Mouse (Mus musculus) thymus, adult 2 months (tissue): ENCODE results near the gene Ephb1. TPM values are rescaled to one million over a fixed set of nuclear protein-coding genes. Genes with fewer than 3 reads are reported as not detected.

Experiments
- DNase-seq: peaks from one replicate; pipeline ENCODE4 v3.0.0; 2021
- H3K27ac ChIP-seq: fragments of 200-500 bp; 2 replicates; pipeline ENCODE4 v1.5.1; 2012; ENCODE audit warnings: low read length, control low read depth; ENCODE audit not compliant: control insufficient read depth, insufficient read depth
- H3K27me3 ChIP-seq: fragments of 200-500 bp; 2 replicates; pipeline ENCODE4 v1.6.1; 2012; ENCODE audit warnings: mild to moderate bottlenecking, low read length, moderate library complexity, mixed read lengths; ENCODE audit not compliant: control insufficient read depth, insufficient read depth
- H3K36me3 ChIP-seq: fragments of 200-500 bp; 2 replicates; pipeline ENCODE4 v1.6.1; 2012; ENCODE audit warnings: mild to moderate bottlenecking, low read length, moderate library complexity; ENCODE audit not compliant: control insufficient read depth, insufficient read depth
- H3K4me1 ChIP-seq: fragments of 200-500 bp; replicated peaks from 2 replicates; pipeline ENCODE4 v1.6.1; 2012; ENCODE audit warnings: low read length; ENCODE audit not compliant: control insufficient read depth, insufficient read depth
- H3K4me3 ChIP-seq: fragments of 200-500 bp; 2 replicates; pipeline ENCODE4 v1.5.1; 2012; ENCODE audit warnings: mild to moderate bottlenecking, low read length, control low read depth, moderate library complexity; ENCODE audit not compliant: control insufficient read depth, insufficient read depth
- CTCF ChIP-seq: fragments of 200-500 bp; IDR thresholded peaks from 2 replicates; pipeline ENCODE4 v1.5.1; 2012; ENCODE audit warnings: mild to moderate bottlenecking, control low read depth, low read length, moderate library complexity, borderline replicate concordance; ENCODE audit not compliant: control insufficient read depth, poor library complexity, insufficient read depth; ENCODE audit errors: extremely low read depth
- POLR2A ChIP-seq: fragments of 200-500 bp; IDR thresholded peaks from 2 replicates; pipeline ENCODE4 v1.6.1; 2012; ENCODE audit warnings: mild to moderate bottlenecking, low read length, control low read depth, moderate library complexity; ENCODE audit not compliant: control insufficient read depth, poor library complexity, insufficient read depth; ENCODE audit errors: extremely low read depth
- WGBS: fragments of 180-500 bp; shearing (Covaris S2); methylation state at CpG from one replicate; pipeline ENCODE4 v1.1.7; 2018; 5-methylcytosine and 5-hydroxymethylcytosine counted together
- polyA plus RNA-seq: library from polyadenylated mRNA; depleted of rRNA; stranded (reverse); fragments of >200 nt; gene quantifications from 2 replicates; pipeline ENCODE4 v1.2.3, GENCODE M21; 2012

Ephb1 gene
- polyA plus RNA-seq, 1 experiment, result 0.43 TPM

GRCm38 (mm10) chr9:102353056-102353635, 1.3 kb downstream of the Ephb1 start:
- no peak for TF ChIP-seq CTCF
- TF ChIP-seq POLR2A, result no peak
- 9% methylated on average over 38 of the region's 38 CpGs for WGBS
- H3K27me3 ChIP-seq, result no peaks in the 10 kb centered on the region
- no peak overlapping the region for H3K4me3 ChIP-seq
- H3K27ac ChIP-seq, result no peak overlapping the region
- H3K4me1 ChIP-seq, result no peaks in the 10 kb centered on the region
- DNase-seq, result no peak
- no peaks in the 10 kb centered on the region for H3K36me3 ChIP-seq

- H3K4me3 ChIP-seq, result no peak overlapping the region
- no peaks in the 10 kb centered on the region for H3K27me3 ChIP-seq
- DNase-seq, result no peak
Observed at GRCm38 (mm10) chr9:102352186-102353055, 2.1 kb downstream of the Ephb1 start.

GRCm38 (mm10) chr9:102351721-102352120, 2.8 kb downstream of the Ephb1 start:
- no peak for DNase-seq
- no peak overlapping the region for H3K4me3 ChIP-seq
- H3K27me3 ChIP-seq, result no peaks in the 10 kb centered on the region
- no peak overlapping the region for H3K27ac ChIP-seq
- 18% methylated on average over 10 of the region's 10 CpGs for WGBS
- no peaks in the 10 kb centered on the region for H3K36me3 ChIP-seq
- TF ChIP-seq POLR2A (no peak), CTCF (no peak)
- no peaks in the 10 kb centered on the region for H3K4me1 ChIP-seq

More at GRCm38 (mm10) chr9:102352186-102353055, 2.1 kb downstream of the Ephb1 start:
- TF ChIP-seq POLR2A, result no peak
- TF ChIP-seq CTCF, result no peak
- 10% methylated on average over 30 of the region's 30 CpGs for WGBS
- Histone ChIP-seq H3K36me3 (no peaks in the 10 kb centered on the region), H3K27ac (no peak overlapping the region), H3K4me1 (no peaks in the 10 kb centered on the region)

- DNase-seq, result no peak
- H3K27me3 ChIP-seq, result no peaks in the 10 kb centered on the region
Observed at GRCm38 (mm10) chr9:102351221-102351620, 3.3 kb downstream of the Ephb1 start.

GRCm38 (mm10) chr9:102350696-102351095, 3.8 kb downstream of the Ephb1 start:
- 89% methylated on average over 6 of the region's 6 CpGs for WGBS
- no peak for DNase-seq
- H3K4me3 ChIP-seq, result no peak overlapping the region
- TF ChIP-seq CTCF (no peak), POLR2A (no peak)
- H3K36me3 ChIP-seq, result no peaks in the 10 kb centered on the region
- H3K27ac ChIP-seq, result no peak overlapping the region
- no peaks in the 10 kb centered on the region for H3K27me3 ChIP-seq
- H3K4me1 ChIP-seq, result no peaks in the 10 kb centered on the region

More at GRCm38 (mm10) chr9:102351221-102351620, 3.3 kb downstream of the Ephb1 start:
- Histone ChIP-seq H3K4me1 (no peaks in the 10 kb centered on the region), H3K27ac (no peak overlapping the region), H3K4me3 (no peak overlapping the region), H3K36me3 (no peaks in the 10 kb centered on the region)
- WGBS, result 59% methylated on average over 5 of the region's 5 CpGs
- TF ChIP-seq CTCF, result no peak
- TF ChIP-seq POLR2A, result no peak

- Histone ChIP-seq H3K27ac (no peak overlapping the region), H3K36me3 (no peaks in the 10 kb centered on the region), H3K4me3 (no peak overlapping the region), H3K27me3 (no peaks in the 10 kb centered on the region), H3K4me1 (no peaks in the 10 kb centered on the region)
- TF ChIP-seq CTCF, result no peak
- TF ChIP-seq POLR2A, result no peak
- DNase-seq, result no peak
- 86% methylated on average over 6 of the region's 6 CpGs for WGBS
Observed at GRCm38 (mm10) chr9:102350076-102350475, 4.4 kb downstream of the Ephb1 start.
